Mouse (Mus musculus) heart, postnatal 0 days (tissue): ENCODE results near the gene Pheta1. TPM values are rescaled to one million over a fixed set of nuclear protein-coding genes. Genes with fewer than 3 reads are reported as not detected.

Experiments
- ATAC-seq: fragments of 200-750 bp; cut with Nextera tagmentation; 2 replicates; pipeline ENCODE4 v1.8.0; 2017; ENCODE audit warnings: low read depth, moderate number of reproducible peaks, moderate library complexity; ENCODE audit not compliant: insufficient read depth
- DNase-seq: peaks from one replicate; pipeline ENCODE4 v3.0.0-alpha.2; 2016; ENCODE audit warnings: low spot score
- H3K27ac ChIP-seq: fragments of 300-500 bp; sonication (generic); 2 replicates; pipeline ENCODE4 v1.5.1; 2014; ENCODE audit warnings: low read depth, mild to moderate bottlenecking
- H3K27me3 ChIP-seq: fragments of 300-500 bp; sonication (generic); 2 replicates; pipeline ENCODE4 v1.6.1; 2014; ENCODE audit warnings: low read length, mixed read lengths; ENCODE audit not compliant: control insufficient read depth, insufficient read depth
- H3K36me3 ChIP-seq: fragments of 300-500 bp; sonication (generic); replicated peaks from 2 replicates; pipeline ENCODE4 v1.6.1; 2014; ENCODE audit warnings: low read length, mixed read lengths; ENCODE audit not compliant: control insufficient read depth, insufficient read depth
- H3K4me1 ChIP-seq: fragments of 300-500 bp; sonication (generic); 2 replicates; pipeline ENCODE4 v1.6.1; 2014; ENCODE audit warnings: antibody characterized with exemption; ENCODE audit not compliant: control insufficient read depth, insufficient read depth
- H3K4me2 ChIP-seq: fragments of 300-500 bp; sonication (generic); 2 replicates; pipeline ENCODE4 v1.6.1; 2014; ENCODE audit warnings: low read depth, mild to moderate bottlenecking, low read length, moderate library complexity
- H3K4me3 ChIP-seq: fragments of 300-500 bp; sonication (generic); 2 replicates; pipeline ENCODE4 v1.5.1; 2014; ENCODE audit warnings: low read depth, low read length
- H3K9ac ChIP-seq: fragments of 300-500 bp; sonication (generic); replicated peaks from 2 replicates; pipeline ENCODE4 v1.6.1; 2014; ENCODE audit warnings: low read depth, low read length, mixed read lengths
- H3K9me3 ChIP-seq: fragments of 300-500 bp; sonication (generic); replicated peaks from 2 replicates; pipeline ENCODE4 v1.6.1; 2016; ENCODE audit warnings: low read length; ENCODE audit not compliant: control insufficient read depth
- CTCF ChIP-seq: IDR thresholded peaks from 2 replicates; pipeline ENCODE4 v1.5.1; 2016; ENCODE audit warnings: antibody characterized with exemption, control low read depth, low read depth
- EP300 ChIP-seq: IDR thresholded peaks from 2 replicates; pipeline ENCODE4 v1.6.1; 2016; ENCODE audit warnings: antibody characterized with exemption, low read depth
- WGBS: fragments of 180-500 bp; shearing (Covaris S2); extraction: QIAGEN DNeasy Blood & Tissue Kit; methylation state at CpG from one replicate; pipeline ENCODE4 v1.1.7; 2014; 5-methylcytosine and 5-hydroxymethylcytosine counted together
- microRNA-seq: library from miRNA; unstranded; fragments of <30 nt; microRNA quantifications from one replicate; pipeline ENCODE4, GENCODE M21; 2016
- polyA plus RNA-seq: library from polyadenylated mRNA; unstranded; fragments of >200 nt; fragmentation: Nextera tagmentation; extraction: Ambion mirVana; gene quantifications from 2 replicates; pipeline ENCODE4 v1.2.1, GENCODE M21; 2015
- total RNA-seq: library from RNA; depleted of rRNA; stranded (reverse); fragments of >200 nt; gene quantifications from 2 replicates; pipeline ENCODE4 v1.2.3, GENCODE M21; 2014; ENCODE audit warnings: low replicate concordance; rRNA removed

Pheta1 gene
- total and polyA plus RNA-seq, 2 experiments from 2014 or later: 16.4 to 32.2 TPM

DNA sequence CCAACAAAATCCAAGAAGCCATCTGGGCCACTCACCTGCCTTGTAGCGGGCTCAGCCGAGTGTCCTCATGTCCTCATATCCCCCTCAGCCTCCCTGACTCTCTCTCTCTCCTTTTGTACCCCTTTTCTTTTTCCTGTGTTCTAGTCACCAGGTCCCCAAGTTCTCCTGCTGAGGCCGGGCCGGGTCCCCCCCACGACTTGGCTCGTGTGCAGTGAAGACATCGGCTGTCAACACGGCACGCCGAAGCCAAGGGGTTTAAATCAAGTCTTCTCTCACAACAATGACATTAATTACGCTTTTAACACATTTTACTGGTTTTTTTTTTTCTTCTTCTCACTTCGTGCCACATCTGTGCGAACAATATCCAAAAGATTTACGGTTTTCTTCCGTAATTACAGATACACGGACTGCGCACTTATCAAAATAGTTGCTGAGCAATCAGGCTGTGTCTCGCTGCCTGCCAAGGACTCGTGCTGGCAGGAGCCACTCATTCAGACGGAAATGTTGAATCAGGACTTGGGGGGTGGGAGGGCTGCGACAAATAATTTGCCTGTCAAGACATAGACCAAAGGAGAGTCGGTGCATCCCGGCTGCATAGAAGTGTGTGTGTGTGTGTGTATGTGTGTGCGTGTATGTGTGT lies 46.5 kb downstream of the Pheta1 start:
- H3K4me2 ChIP-seq: no peak overlapping the region

DNA sequence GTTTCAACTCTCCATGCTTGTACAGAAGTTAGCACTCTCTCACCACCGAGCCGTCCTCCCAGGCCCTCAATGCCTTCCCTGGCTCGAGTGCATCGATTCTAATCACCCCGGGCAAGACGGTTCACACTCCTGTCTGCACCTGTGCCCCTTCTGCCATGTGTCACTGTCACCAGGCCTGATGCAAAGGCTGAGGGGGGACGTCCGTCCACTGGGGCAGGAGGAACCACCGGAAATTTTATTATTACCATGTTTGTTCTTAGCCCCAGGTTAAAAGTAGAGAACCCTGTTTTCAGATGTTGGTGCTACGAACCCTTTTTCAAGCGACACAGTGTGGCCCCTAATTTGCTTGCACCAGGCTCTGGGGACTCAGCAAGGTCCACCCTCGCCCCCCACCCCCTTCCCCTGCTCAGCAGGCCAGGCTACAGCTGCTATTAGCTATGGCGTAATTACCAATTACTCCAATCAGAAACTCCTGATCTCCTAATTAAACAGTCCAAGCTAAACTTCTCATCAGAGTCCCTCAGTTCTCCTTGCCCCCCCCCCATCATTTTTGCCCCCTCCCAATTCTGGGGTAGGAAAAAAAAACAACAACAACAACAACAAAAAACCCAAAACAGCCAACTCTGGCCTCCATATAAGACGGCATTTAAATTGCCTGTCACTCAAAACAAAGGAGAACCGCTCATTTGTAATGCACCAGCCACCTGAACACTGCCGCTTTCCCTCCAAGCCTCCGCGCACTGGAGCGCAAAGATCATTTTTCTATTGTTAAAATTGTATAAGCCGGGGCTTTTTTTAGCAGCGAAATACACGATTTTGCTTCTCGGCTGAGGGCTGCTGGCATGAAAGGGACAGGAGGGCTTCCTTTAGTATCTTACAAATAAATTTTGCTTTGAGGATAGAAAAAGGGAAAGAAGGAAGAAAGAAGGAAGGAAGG lies 54.3 kb downstream of the Pheta1 start:
- Histone ChIP-seq H3K27ac (no peak overlapping the region), H3K36me3 (no peaks in the 10 kb centered on the region), H3K27me3 (no peaks in the 10 kb centered on the region), H3K4me2 (no peak overlapping the region), H3K4me1 (no peaks in the 10 kb centered on the region), H3K9ac (no peak overlapping the region), H3K9me3 (no peaks in the 10 kb centered on the region), H3K4me3 (no peak overlapping the region)
- DNase-seq (no peak), ATAC-seq (no peak)
- TF ChIP-seq EP300 (no peak), CTCF (no peak)
- 67% methylated on average over 23 of the region's 23 CpGs for WGBS

More for the DNA sequence above, 46.5 kb downstream of the Pheta1 start:
- WGBS: 56% methylated on average over 24 of the region's 24 CpGs
- Histone ChIP-seq H3K4me3 (no peak overlapping the region), H3K4me1 (0 out of 2 replicates have a peak, but pooled peaks cover 5% of the 10 kb centered on the region), H3K9me3 (no peaks in the 10 kb centered on the region), H3K27ac (no peak overlapping the region), H3K36me3 (no peaks in the 10 kb centered on the region), H3K9ac (no peak overlapping the region), H3K27me3 (no peaks in the 10 kb centered on the region)
- TF ChIP-seq EP300: no peak
- no peak for TF ChIP-seq CTCF
- ATAC-seq: no peak
- DNase-seq: no peak

Small RNA genes within 50 kb of the gene (microRNA-seq; reads per million reads assigned to microRNA genes)
- gene Mir7031: 0.54 reads per million

Other genes starting within 250 kb of the Pheta1 start
- 12.3 and 17.3 TPM in 2 replicates for gene Acad12, start 230.0 kb upstream of the Pheta1 start, total RNA-seq
- 6.9 and 8.8 TPM in 2 replicates for gene Acad12, start 230.0 kb upstream of the Pheta1 start, polyA plus RNA-seq
- 3.7 and 6.1 TPM in 2 replicates for gene Acad10, start 188.5 kb upstream of the Pheta1 start, total RNA-seq
- 1.8 and 2.2 TPM in 2 replicates for gene Acad10, start 188.5 kb upstream of the Pheta1 start, polyA plus RNA-seq
- gene Brap, start 188.4 kb upstream of the Pheta1 start, total RNA-seq: 32.9 and 38.0 TPM in 2 replicates
- 20.7 and 23.2 TPM in 2 replicates for gene Brap, start 188.4 kb upstream of the Pheta1 start, polyA plus RNA-seq
- 41.2 and 53.7 TPM in 2 replicates for gene Atxn2, start 137.6 kb upstream of the Pheta1 start, total RNA-seq
- 36.8 and 41.7 TPM in 2 replicates for gene Atxn2, start 137.6 kb upstream of the Pheta1 start, polyA plus RNA-seq
- 58.5 and 60.4 TPM in 2 replicates for gene Sh2b3, start 11.3 kb upstream of the Pheta1 start, total RNA-seq
- gene Sh2b3, start 11.3 kb upstream of the Pheta1 start, polyA plus RNA-seq: 10.1 and 11.4 TPM in 2 replicates
- 3.3 and 9.5 TPM in 2 replicates for gene Cux2, start 201.1 kb downstream of the Pheta1 start, total RNA-seq
- 1.3 and 1.4 TPM in 2 replicates for gene Cux2, start 201.1 kb downstream of the Pheta1 start, polyA plus RNA-seq